Mouse (Mus musculus): ENCODE measurements around the gene 1810024B03Rik. TPM values are rescaled to one million over a fixed set of nuclear protein-coding genes. Genes with fewer than 3 reads are reported as not detected.

Gene 1810024B03Rik
- total RNA-seq (2014; fragmentation: Nextera tagmentation) (4.7 and 5.2 TPM in 2 replicates), total RNA-seq (2017) (4.7 and 4.8 TPM in 2 replicates), polyA plus RNA-seq (2012) (0.08 and 0.14 TPM in 2 replicates)

DNA sequence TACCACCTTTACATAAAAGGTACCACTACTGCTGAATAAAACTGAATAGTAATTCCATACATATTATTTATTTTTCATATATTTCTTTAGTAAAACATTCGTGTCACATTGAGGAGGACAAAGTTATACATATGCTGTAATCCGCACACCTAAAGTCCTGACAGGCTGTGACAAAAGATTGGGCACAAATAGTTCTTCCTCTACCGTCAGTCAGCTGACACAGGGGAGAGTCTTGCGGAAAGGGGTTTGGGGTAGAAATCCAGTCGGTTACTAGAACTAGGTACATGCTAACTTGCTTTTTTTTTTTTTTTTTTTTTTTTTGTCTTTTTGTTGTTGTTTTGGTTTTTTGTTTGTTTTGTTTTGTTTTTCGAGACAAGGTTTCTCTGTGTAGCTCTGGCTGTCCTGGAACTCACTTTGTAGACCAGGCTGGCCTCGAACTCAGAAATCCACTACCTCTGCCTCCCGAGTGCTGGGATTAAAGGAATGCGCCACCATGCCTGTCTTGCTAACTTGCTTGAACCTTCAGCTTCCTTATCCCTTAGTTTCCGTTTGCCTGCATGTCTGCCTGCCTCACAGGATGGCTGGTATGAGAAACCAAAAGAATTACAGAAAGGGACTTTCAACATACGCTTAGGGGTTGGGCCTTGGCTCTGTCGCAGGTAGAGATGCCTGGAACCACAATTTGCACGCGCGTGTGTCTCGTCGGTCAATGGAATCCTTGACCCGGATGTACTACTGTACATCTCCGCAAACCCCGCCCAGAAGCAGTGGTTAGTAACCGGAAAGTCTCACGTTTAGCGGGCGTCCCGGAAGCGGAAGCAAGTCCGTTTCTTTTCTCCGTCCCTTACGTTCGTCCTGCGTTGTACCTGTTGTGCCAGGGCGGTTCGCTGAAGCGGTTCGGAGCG, at the start of gene 1810024B03Rik, which contains the start of gene Snrnp200:
Gene 1810024B03Rik, minus strand, starts transcription at position 734 of the 905 bp plus-strand sequence.
Gene Snrnp200, plus strand, starts transcription at position 840 of the 905 bp plus-strand sequence.
- TF ChIP-seq POLR2AphosphoS5 (IDR thresholded peaks at IDR 0.05; ENCODE audit: insufficient replicate concordance, low read depth, low read length) (no peak), GATA2 (IDR thresholded peaks at IDR 0.05; ENCODE audit: borderline replicate concordance, low read depth, low read length) (no peak), TAL1 (conservative IDR thresholded peaks at IDR 0.05; ENCODE audit: low read depth, low read length) (no peak), GATA1 (IDR thresholded peaks at IDR 0.05; ENCODE audit: borderline replicate concordance, low read length) (no peak), CTCF (IDR thresholded peaks at IDR 0.05; ENCODE audit: low read depth, low read length) (no peak)
- Histone ChIP-seq H3K4me1 (ENCODE audit: insufficient read depth, low read depth, low read length) (peaks cover 33% of the 10 kb centered on the region), H3K27me3 (ENCODE audit: insufficient read depth, low read length) (no peaks in the 10 kb centered on the region), H3K9me3 (replicated peaks) (no peaks in the 10 kb centered on the region), H3K4me3 (ENCODE audit: low read depth, low read length) (peak within 1 kb of the TSS; percentile 92), H3K36me3 (replicated peaks) (peaks cover 53% of the 10 kb centered on the region)
- ATAC-seq (ENCODE audit: extremely low read depth, insufficient number of reproducible peaks, low FRiP score, poor library complexity, severe bottlenecking) (peak; percentile 93), DNase-seq (ENCODE audit: low spot score) (peak; percentile 70)

DNA sequence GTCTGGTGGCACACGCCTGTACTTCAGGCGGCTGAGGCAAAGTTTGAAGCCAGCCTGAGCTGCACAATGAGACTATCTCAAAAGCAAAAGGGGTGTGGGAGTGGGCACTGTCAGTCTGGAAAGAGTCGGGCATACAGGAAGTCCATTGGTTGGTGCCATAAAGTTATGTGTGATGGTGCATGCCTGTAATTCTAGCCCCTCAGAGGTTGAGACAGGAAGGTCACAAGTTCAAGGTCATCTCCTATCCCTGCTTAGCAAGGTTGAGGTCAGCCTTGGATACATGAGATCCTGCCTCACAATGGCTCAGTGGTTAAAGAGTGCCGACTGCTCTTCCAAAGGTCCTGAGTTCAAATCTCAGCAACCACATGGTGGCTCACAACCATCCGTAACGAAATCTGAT, 47.2 kb upstream of the 1810024B03Rik start:
- no peak for TF ChIP-seq GATA2 (IDR thresholded peaks at IDR 0.05; ENCODE audit: borderline replicate concordance, low read depth, low read length)
- TF ChIP-seq POLR2AphosphoS5 (IDR thresholded peaks at IDR 0.05; ENCODE audit: insufficient replicate concordance, low read depth, low read length) = no peak
- TF ChIP-seq TAL1 (conservative IDR thresholded peaks at IDR 0.05; ENCODE audit: low read depth, low read length) = no peak
- TF ChIP-seq GATA1 (IDR thresholded peaks at IDR 0.05; ENCODE audit: borderline replicate concordance, low read length) = no peak
- Histone ChIP-seq H3K36me3 (replicated peaks) (peaks cover 93% of the 10 kb centered on the region), H3K4me3 (ENCODE audit: low read depth, low read length) (no peak overlapping the region), H3K4me1 (ENCODE audit: insufficient read depth, low read depth, low read length) (peaks cover 6% of the 10 kb centered on the region), H3K9me3 (replicated peaks) (no peaks in the 10 kb centered on the region), H3K27me3 (ENCODE audit: insufficient read depth, low read length) (no peaks in the 10 kb centered on the region)
- DNase-seq (ENCODE audit: low spot score) (no peak), ATAC-seq (ENCODE audit: extremely low read depth, insufficient number of reproducible peaks, low FRiP score, poor library complexity, severe bottlenecking) (no peak)

GRCm38 (mm10) chr2:127254604-127255134, 46.6 kb upstream of the 1810024B03Rik start:
- H3K4me1 ChIP-seq (ENCODE audit: insufficient read depth, low read depth, low read length) = peaks cover 10% of the 10 kb centered on the region
- H3K27me3 ChIP-seq (ENCODE audit: insufficient read depth, low read length) = no peaks in the 10 kb centered on the region
- H3K4me3 ChIP-seq (ENCODE audit: low read depth, low read length) = no peak overlapping the region
- DNase-seq (ENCODE audit: low spot score) = no peak
- TF ChIP-seq GATA1 (IDR thresholded peaks at IDR 0.05; ENCODE audit: borderline replicate concordance, low read length) = no peak
- TF ChIP-seq GATA2 (IDR thresholded peaks at IDR 0.05; ENCODE audit: borderline replicate concordance, low read depth, low read length) = no peak
- TF ChIP-seq TAL1 (conservative IDR thresholded peaks at IDR 0.05; ENCODE audit: low read depth, low read length) = no peak
- TF ChIP-seq CTCF (IDR thresholded peaks at IDR 0.05; ENCODE audit: low read depth, low read length) = no peak
- TF ChIP-seq POLR2AphosphoS5 (IDR thresholded peaks at IDR 0.05; ENCODE audit: insufficient replicate concordance, low read depth, low read length) = no peak
- H3K36me3 ChIP-seq (replicated peaks) = peaks cover 90% of the 10 kb centered on the region
- ATAC-seq (ENCODE audit: extremely low read depth, insufficient number of reproducible peaks, low FRiP score, poor library complexity, severe bottlenecking) = no peak
- no peaks in the 10 kb centered on the region for H3K9me3 ChIP-seq (replicated peaks)

- Histone ChIP-seq H3K4me1 (ENCODE audit: insufficient read depth, low read depth, low read length) (peaks cover 23% of the 10 kb centered on the region), H3K9me3 (replicated peaks) (no peaks in the 10 kb centered on the region), H3K4me3 (ENCODE audit: low read depth, low read length) (no peak overlapping the region), H3K36me3 (replicated peaks) (peaks cover 76% of the 10 kb centered on the region), H3K27me3 (ENCODE audit: insufficient read depth, low read length) (no peaks in the 10 kb centered on the region)
- no peak for DNase-seq (ENCODE audit: low spot score)
- no peak for ATAC-seq (ENCODE audit: extremely low read depth, insufficient number of reproducible peaks, low FRiP score, poor library complexity, severe bottlenecking)
- no peak for TF ChIP-seq CTCF (IDR thresholded peaks at IDR 0.05; ENCODE audit: low read depth, low read length)
- TF ChIP-seq TAL1 (conservative IDR thresholded peaks at IDR 0.05; ENCODE audit: low read depth, low read length) = no peak
- no peak for TF ChIP-seq GATA2 (IDR thresholded peaks at IDR 0.05; ENCODE audit: borderline replicate concordance, low read depth, low read length)
- TF ChIP-seq POLR2AphosphoS5 (IDR thresholded peaks at IDR 0.05; ENCODE audit: insufficient replicate concordance, low read depth, low read length) = no peak
- no peak for TF ChIP-seq GATA1 (IDR thresholded peaks at IDR 0.05; ENCODE audit: borderline replicate concordance, low read length)
Measured at GRCm38 (mm10) chr2:127252787-127253186, 44.7 kb upstream of the 1810024B03Rik start.

- peaks cover 24% of the 10 kb centered on the region for H3K4me1 ChIP-seq (ENCODE audit: insufficient read depth, low read depth, low read length)
- H3K9me3 ChIP-seq (replicated peaks) = no peaks in the 10 kb centered on the region
- ATAC-seq (ENCODE audit: extremely low read depth, insufficient number of reproducible peaks, low FRiP score, poor library complexity, severe bottlenecking) (no peak), DNase-seq (ENCODE audit: low spot score) (no peak)
- H3K27me3 ChIP-seq (ENCODE audit: insufficient read depth, low read length) = no peaks in the 10 kb centered on the region
- H3K4me3 ChIP-seq (ENCODE audit: low read depth, low read length) = no peak overlapping the region
- TF ChIP-seq POLR2AphosphoS5 (IDR thresholded peaks at IDR 0.05; ENCODE audit: insufficient replicate concordance, low read depth, low read length) (no peak), GATA2 (IDR thresholded peaks at IDR 0.05; ENCODE audit: borderline replicate concordance, low read depth, low read length) (no peak), TAL1 (conservative IDR thresholded peaks at IDR 0.05; ENCODE audit: low read depth, low read length) (no peak), GATA1 (IDR thresholded peaks at IDR 0.05; ENCODE audit: borderline replicate concordance, low read length) (no peak), CTCF (IDR thresholded peaks at IDR 0.05; ENCODE audit: low read depth, low read length) (no peak)
- peaks cover 68% of the 10 kb centered on the region for H3K36me3 ChIP-seq (replicated peaks)
Measured at GRCm38 (mm10) chr2:127251880-127252527, 43.9 kb upstream of the 1810024B03Rik start.
